Mouse (Mus musculus): ENCODE data around the gene Sh3glb2. TPM values are rescaled to one million over a fixed set of nuclear protein-coding genes. Genes with fewer than 3 reads are reported as not detected.

Sh3glb2 gene
- polyA plus RNA-seq, 1 experiment from 2014 or later, result 19.1 TPM

DNA sequence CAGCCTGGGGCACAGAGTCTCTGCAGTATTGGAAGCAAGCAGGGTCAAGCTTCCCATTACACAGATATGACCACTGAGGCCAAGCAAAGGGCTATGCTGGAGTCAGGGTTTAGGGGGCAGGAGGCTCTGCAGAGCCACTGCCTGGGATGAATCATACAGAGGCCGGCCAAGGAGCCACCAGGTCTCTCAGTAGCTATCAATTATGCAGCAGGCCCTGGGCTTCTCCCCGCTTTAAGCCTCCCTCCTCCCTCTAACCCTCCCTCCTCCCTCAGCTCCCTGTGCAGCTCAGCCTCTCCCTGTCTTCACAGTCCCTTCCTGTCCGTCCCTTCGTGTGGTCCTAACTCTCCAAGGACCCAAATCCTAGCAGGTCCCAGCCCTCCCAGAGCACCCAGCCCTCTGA, 2.9 kb downstream of the Sh3glb2 start:
- Histone ChIP-seq H3K27me3 (ENCODE audit: control insufficient read depth, insufficient read depth, low read depth, low read length) (no peaks in the 10 kb centered on the region), H3K4me3 (ENCODE audit: low read depth, low read length) (no peak overlapping the region), H3K27ac (ENCODE audit: low read length) (no peak overlapping the region), H3K9me3 (replicated peaks; ENCODE audit: control insufficient read depth, low read length) (no peaks in the 10 kb centered on the region), H3K4me1 (ENCODE audit: control insufficient read depth, low read depth, low read length) (peaks cover 22% of the 10 kb centered on the region), H3K4me2 (ENCODE audit: low read depth, low read length) (no peak overlapping the region), H3K9ac (ENCODE audit: low read depth, low read length) (no peak overlapping the region), H3K36me3 (ENCODE audit: control insufficient read depth, insufficient read depth) (no peaks in the 10 kb centered on the region)
- no peak for ATAC-seq (ENCODE audit: low read depth)
- WGBS (ENCODE audit: insufficient replicate concordance), result 59% methylated on average over 4 of the region's 4 CpGs

DNA sequence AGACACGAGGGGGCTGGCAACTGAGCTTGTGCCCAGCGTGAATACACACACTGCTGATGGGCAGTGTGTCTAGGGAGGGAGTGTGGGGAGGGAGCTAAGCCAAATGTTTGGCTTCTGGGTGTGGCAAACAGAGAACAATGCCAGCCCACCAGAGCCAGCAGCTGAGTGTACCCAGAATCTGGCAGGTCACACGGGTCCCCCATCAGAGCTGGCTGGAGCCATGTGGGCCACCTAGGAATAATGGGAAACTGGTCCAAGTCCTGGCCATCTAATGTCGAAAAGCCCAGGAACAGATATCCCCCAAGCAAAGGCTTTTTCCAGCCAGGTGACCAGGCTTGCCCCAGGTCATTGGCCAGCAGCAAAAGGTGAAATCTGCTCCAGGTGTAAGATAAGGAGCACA, 3.3 kb downstream of the Sh3glb2 start:
- no peak overlapping the region for H3K9ac ChIP-seq (ENCODE audit: low read depth, low read length)
- no peak for ATAC-seq (ENCODE audit: low read depth)
- H3K27me3 ChIP-seq (ENCODE audit: control insufficient read depth, insufficient read depth, low read depth, low read length), result no peaks in the 10 kb centered on the region
- H3K27ac ChIP-seq (ENCODE audit: low read length), result no peak overlapping the region
- H3K4me3 ChIP-seq (ENCODE audit: low read depth, low read length), result no peak overlapping the region
- peaks cover 22% of the 10 kb centered on the region for H3K4me1 ChIP-seq (ENCODE audit: control insufficient read depth, low read depth, low read length)
- no peaks in the 10 kb centered on the region for H3K36me3 ChIP-seq (ENCODE audit: control insufficient read depth, insufficient read depth)
- 44% methylated on average over 4 of the region's 4 CpGs for WGBS (ENCODE audit: insufficient replicate concordance)
- H3K4me2 ChIP-seq (ENCODE audit: low read depth, low read length), result no peak overlapping the region
- H3K9me3 ChIP-seq (replicated peaks; ENCODE audit: control insufficient read depth, low read length), result no peaks in the 10 kb centered on the region

GRCm38 (mm10) chr2:30351149-30351548, 8.0 kb downstream of the Sh3glb2 start:
- H3K27me3 ChIP-seq (ENCODE audit: control insufficient read depth, insufficient read depth, low read depth, low read length), result no peaks in the 10 kb centered on the region
- H3K9ac ChIP-seq (ENCODE audit: low read depth, low read length), result no peak overlapping the region
- no peak overlapping the region for H3K27ac ChIP-seq (ENCODE audit: low read length)
- no peaks in the 10 kb centered on the region for H3K36me3 ChIP-seq (ENCODE audit: control insufficient read depth, insufficient read depth)
- WGBS (ENCODE audit: insufficient replicate concordance), result 82% methylated on average over 2 of the region's 2 CpGs
- ATAC-seq (ENCODE audit: low read depth), result no peak
- no peak overlapping the region for H3K4me3 ChIP-seq (ENCODE audit: low read depth, low read length)
- no peaks in the 10 kb centered on the region for H3K4me1 ChIP-seq (ENCODE audit: control insufficient read depth, low read depth, low read length)
- no peak overlapping the region for H3K4me2 ChIP-seq (ENCODE audit: low read depth, low read length)
- H3K9me3 ChIP-seq (replicated peaks; ENCODE audit: control insufficient read depth, low read length), result no peaks in the 10 kb centered on the region

DNA sequence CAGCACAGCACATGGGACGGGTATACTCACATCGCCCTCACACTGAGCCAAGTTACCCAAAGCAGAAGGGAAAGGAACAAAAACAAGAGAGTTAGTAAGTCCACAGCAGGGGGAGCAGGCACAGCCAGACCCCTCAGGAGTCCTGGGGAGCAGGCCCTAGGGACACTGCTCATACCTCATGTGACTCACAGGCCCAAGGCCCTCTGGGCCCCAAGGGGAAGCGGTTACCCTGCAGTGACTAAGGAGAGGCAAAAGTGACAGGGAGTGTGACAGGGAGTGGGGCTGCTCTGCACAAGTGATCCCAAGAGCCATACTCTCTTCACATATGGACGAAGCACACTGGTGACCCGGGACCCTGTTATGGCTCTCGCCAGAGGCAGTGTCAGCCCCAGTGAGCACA, 9.9 kb downstream of the Sh3glb2 start:
- Histone ChIP-seq H3K4me3 (ENCODE audit: low read depth, low read length) (no peak overlapping the region), H3K9ac (ENCODE audit: low read depth, low read length) (no peak overlapping the region), H3K9me3 (replicated peaks; ENCODE audit: control insufficient read depth, low read length) (no peaks in the 10 kb centered on the region)

GRCm38 (mm10) chr2:30345971-30346676, 13.0 kb downstream of the Sh3glb2 start:
- no peak for ATAC-seq (ENCODE audit: low read depth)
- Histone ChIP-seq H3K27me3 (ENCODE audit: control insufficient read depth, insufficient read depth, low read depth, low read length) (no peaks in the 10 kb centered on the region), H3K4me1 (ENCODE audit: control insufficient read depth, low read depth, low read length) (no peaks in the 10 kb centered on the region), H3K9ac (ENCODE audit: low read depth, low read length) (no peak overlapping the region), H3K4me2 (ENCODE audit: low read depth, low read length) (no peak overlapping the region), H3K9me3 (replicated peaks; ENCODE audit: control insufficient read depth, low read length) (no peaks in the 10 kb centered on the region), H3K27ac (ENCODE audit: low read length) (no peak overlapping the region), H3K36me3 (ENCODE audit: control insufficient read depth, insufficient read depth) (peaks cover 31% of the 10 kb centered on the region), H3K4me3 (ENCODE audit: low read depth, low read length) (no peak overlapping the region)
- WGBS (ENCODE audit: insufficient replicate concordance), result 79% methylated on average over 7 of the region's 7 CpGs

More for the DNA sequence above, 9.9 kb downstream of the Sh3glb2 start:
- Histone ChIP-seq H3K4me2 (ENCODE audit: low read depth, low read length) (no peak overlapping the region), H3K36me3 (ENCODE audit: control insufficient read depth, insufficient read depth) (peaks cover 5% of the 10 kb centered on the region; the same call in 1 of the 2 replicates), H3K4me1 (ENCODE audit: control insufficient read depth, low read depth, low read length) (no peaks in the 10 kb centered on the region), H3K27me3 (ENCODE audit: control insufficient read depth, insufficient read depth, low read depth, low read length) (no peaks in the 10 kb centered on the region), H3K27ac (ENCODE audit: low read length) (no peak overlapping the region)
- WGBS (ENCODE audit: insufficient replicate concordance), result 81% methylated on average over 6 of the region's 6 CpGs
- no peak for ATAC-seq (ENCODE audit: low read depth)

DNA sequence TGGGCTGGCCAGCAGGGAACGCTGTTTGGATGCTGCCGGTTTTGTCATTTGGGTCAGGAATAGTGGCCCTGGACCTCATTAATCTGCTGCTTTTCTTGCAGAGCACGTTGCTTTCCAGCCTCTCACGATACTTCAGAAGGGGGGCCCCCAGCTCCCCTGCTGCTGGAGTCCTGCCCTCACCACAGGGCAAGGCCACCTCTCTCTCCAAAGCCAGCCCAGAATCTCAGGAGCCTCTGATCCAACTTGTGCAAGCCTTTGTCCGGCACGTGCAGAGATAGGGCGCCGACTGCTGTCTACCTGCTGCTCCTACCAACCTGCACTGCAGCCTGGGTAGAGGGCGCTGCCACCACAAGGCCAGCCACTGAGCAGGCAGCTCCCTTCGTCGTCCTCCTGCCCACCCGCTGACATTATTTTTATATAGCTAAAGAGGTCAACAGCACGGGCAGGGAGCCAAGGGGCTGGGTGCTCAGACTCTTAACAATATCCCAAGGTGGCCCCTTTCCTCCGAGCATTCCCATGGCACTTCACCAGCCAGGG, 15.5 kb downstream of the Sh3glb2 start:
- WGBS (ENCODE audit: insufficient replicate concordance), result 80% methylated on average over 14 of the region's 14 CpGs
- ATAC-seq (ENCODE audit: low read depth), result no peak
- Histone ChIP-seq H3K4me3 (ENCODE audit: low read depth, low read length) (no peak overlapping the region), H3K27me3 (ENCODE audit: control insufficient read depth, insufficient read depth, low read depth, low read length) (no peaks in the 10 kb centered on the region), H3K36me3 (ENCODE audit: control insufficient read depth, insufficient read depth) (peaks cover 50% of the 10 kb centered on the region), H3K4me1 (ENCODE audit: control insufficient read depth, low read depth, low read length) (no peaks in the 10 kb centered on the region), H3K9me3 (replicated peaks; ENCODE audit: control insufficient read depth, low read length) (no peaks in the 10 kb centered on the region), H3K27ac (ENCODE audit: low read length) (no peak overlapping the region), H3K9ac (ENCODE audit: low read depth, low read length) (no peak overlapping the region), H3K4me2 (ENCODE audit: low read depth, low read length) (no peak overlapping the region)

DNA sequence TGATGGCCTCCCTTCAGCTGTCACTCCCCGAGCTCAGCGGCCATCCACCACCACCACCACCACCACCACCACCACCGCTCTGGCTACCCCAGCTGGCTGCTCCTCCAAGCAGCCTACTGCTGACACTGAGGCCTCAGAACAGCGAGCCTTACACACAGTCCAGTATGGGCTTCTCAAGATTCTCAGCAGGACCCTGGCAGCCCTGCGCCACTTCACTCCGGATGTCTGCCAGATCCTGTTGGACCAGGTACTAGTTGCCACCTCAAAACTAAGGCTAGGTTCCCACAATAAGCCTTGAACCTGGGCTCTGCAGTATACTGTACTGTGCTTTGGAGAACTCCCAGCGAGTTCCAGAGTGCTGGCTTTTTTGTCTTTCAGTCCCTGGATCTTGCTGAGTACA, 16.6 kb downstream of the Sh3glb2 start:
- H3K4me3 ChIP-seq (ENCODE audit: low read depth, low read length), result no peak overlapping the region
- WGBS (ENCODE audit: insufficient replicate concordance), result 87% methylated on average over 7 of the region's 7 CpGs
- H3K9ac ChIP-seq (ENCODE audit: low read depth, low read length), result no peak overlapping the region
- no peak overlapping the region for H3K4me2 ChIP-seq (ENCODE audit: low read depth, low read length)
- H3K27me3 ChIP-seq (ENCODE audit: control insufficient read depth, insufficient read depth, low read depth, low read length), result no peaks in the 10 kb centered on the region
- no peak overlapping the region for H3K27ac ChIP-seq (ENCODE audit: low read length)
- no peaks in the 10 kb centered on the region for H3K4me1 ChIP-seq (ENCODE audit: control insufficient read depth, low read depth, low read length)
- H3K36me3 ChIP-seq (ENCODE audit: control insufficient read depth, insufficient read depth), result peaks cover 50% of the 10 kb centered on the region
- no peaks in the 10 kb centered on the region for H3K9me3 ChIP-seq (replicated peaks; ENCODE audit: control insufficient read depth, low read length)
- no peak for ATAC-seq (ENCODE audit: low read depth)

DNA sequence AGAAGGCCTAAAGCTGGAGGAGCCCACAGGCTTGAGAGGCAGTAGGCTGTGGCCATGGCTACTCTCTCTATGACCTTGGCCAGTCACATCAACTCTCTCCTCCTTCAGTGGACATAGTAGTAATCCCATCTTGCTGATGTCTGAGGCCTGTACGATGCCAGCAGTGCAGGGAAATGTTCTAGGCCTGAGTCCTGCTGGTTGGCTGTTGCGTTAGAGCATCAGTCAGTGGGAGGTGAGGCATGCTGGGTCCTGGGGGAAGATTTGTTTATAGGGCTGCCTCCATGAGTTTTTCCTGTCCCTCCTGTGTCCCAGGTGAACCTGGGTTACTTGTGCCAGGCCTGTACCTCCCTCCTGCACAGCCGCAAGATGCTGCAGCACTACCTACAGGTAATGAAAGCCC, 17.1 kb downstream of the Sh3glb2 start:
- Histone ChIP-seq H3K4me3 (ENCODE audit: low read depth, low read length) (no peak overlapping the region), H3K27me3 (ENCODE audit: control insufficient read depth, insufficient read depth, low read depth, low read length) (no peaks in the 10 kb centered on the region), H3K4me2 (ENCODE audit: low read depth, low read length) (no peak overlapping the region), H3K27ac (ENCODE audit: low read length) (no peak overlapping the region), H3K36me3 (ENCODE audit: control insufficient read depth, insufficient read depth) (peaks cover 54% of the 10 kb centered on the region), H3K9ac (ENCODE audit: low read depth, low read length) (no peak overlapping the region), H3K9me3 (replicated peaks; ENCODE audit: control insufficient read depth, low read length) (no peaks in the 10 kb centered on the region), H3K4me1 (ENCODE audit: control insufficient read depth, low read depth, low read length) (no peaks in the 10 kb centered on the region)
- ATAC-seq (ENCODE audit: low read depth), result no peak
- 86% methylated on average over 3 of the region's 3 CpGs for whole genome bisulfite sequencing (ENCODE audit: insufficient replicate concordance)

DNA sequence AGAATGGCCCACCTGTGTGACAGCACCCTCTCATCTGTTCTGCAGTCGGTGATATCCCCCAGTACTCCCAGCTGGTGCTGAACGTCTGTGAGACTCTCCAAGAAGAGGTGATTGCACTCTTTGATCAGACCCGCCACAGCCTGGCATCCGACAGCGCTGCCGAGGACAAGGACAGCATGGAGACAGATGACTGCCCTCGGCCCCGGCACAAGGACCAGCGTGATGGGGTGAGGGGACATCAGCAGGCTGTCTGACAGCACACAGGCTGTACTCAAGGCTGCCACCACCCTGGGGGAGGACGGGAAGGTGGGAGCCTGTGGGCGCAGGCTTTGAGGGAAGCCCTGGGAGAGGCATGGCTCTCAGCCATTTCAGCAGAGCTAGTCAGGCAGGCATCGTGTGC, 22.0 kb downstream of the Sh3glb2 start:
- Histone ChIP-seq H3K36me3 (ENCODE audit: control insufficient read depth, insufficient read depth) (peaks cover 44% of the 10 kb centered on the region), H3K4me2 (ENCODE audit: low read depth, low read length) (no peak overlapping the region), H3K9ac (ENCODE audit: low read depth, low read length) (no peak overlapping the region), H3K4me3 (ENCODE audit: low read depth, low read length) (no peak overlapping the region), H3K4me1 (ENCODE audit: control insufficient read depth, low read depth, low read length) (no peaks in the 10 kb centered on the region), H3K9me3 (replicated peaks; ENCODE audit: control insufficient read depth, low read length) (no peaks in the 10 kb centered on the region), H3K27me3 (ENCODE audit: control insufficient read depth, insufficient read depth, low read depth, low read length) (no peaks in the 10 kb centered on the region), H3K27ac (ENCODE audit: low read length) (no peak overlapping the region)
- WGBS (ENCODE audit: insufficient replicate concordance), result 82% methylated on average over 12 of the region's 12 CpGs
- ATAC-seq (ENCODE audit: low read depth), result no peak

Measured in liver, embryonic 16.5 days (tissue).